Mouse (Mus musculus): ENCODE measurements around the gene Pebp1.
"Not testable (repeated sequence)": the region's sequence is repeated elsewhere in the genome, so short reads cannot be mapped to it uniquely, and the experiment has no call there.

Gene Pebp1

DNA sequence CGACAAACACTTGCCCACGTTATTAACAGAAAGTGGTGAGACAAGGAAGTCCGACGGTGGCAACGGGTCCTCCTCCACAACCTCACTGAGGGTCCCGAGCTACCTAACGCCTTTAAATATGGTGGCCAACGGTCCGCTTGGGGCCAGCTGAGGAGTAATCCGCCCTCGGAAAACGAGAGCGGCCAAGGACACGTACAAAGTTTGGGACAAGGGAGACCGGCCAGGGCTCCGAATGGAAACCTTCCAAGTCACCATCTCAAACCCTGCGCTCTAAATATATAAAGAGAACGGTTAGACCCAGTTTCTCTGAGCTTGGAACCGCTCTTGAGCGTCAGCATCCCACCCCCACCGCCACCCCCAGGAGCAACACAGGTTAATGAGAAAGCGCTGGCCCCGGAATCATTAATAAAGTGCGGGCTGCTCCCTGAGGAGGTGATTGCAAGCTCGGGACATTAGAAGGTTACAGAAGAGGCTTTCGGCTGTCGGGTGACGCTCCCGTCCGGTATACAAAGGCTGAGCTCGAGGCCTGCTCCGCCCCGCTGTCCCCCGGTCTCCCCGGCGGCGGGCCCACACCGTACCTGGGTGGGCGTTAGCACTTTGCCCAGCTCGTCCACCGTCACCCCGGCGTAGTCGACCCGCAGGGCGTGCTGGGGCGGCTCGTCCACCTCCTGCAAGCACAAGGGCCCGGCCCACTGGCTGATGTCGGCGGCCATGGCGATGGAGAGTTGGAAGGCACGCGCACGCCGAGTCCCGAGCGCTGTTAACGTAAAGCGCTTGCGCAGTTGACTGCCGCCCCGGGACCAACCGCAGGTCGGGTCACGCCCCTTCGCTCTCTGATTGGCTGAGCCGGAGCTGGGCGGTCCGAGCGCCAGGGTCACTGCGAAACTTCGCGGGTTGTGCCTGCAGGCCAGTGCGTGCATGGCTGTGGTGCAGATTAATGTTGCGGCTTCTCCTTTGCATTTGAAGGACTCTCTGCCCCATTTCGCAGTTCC, at the start of gene Pebp1:
Pebp1 (minus strand) TSS at position 795 of the 992 bp plus-strand sequence.
- peak; percentile 82 for DNase-seq (ENCODE audit: low read depth, low spot score)

DNA sequence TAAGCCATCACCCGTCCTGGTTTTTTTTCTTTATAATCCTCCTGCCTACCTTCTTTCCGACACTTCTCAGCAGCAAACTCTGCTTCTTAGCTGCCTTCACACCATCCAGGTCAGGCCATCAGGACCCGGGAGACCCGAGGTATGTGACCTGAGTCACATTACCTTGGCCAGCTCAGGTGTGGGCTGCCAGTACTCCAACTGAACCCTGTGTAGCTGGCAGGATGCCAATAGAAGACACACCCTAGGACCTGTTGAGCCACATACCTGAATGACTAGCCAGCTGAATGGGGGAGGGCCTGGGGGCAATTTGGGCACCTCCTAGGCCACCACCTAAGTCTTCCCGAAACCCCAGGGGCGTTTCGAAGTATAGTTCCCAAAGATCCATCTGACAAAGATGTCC, 43.0 kb upstream of the Pebp1 start:
- no peak for DNase-seq (ENCODE audit: low read depth, low spot score)

GRCm38 (mm10) chr5:117326408-117326807, 39.0 kb upstream of the Pebp1 start:
- DNase-seq (ENCODE audit: low read depth, low spot score) = no peak

- no peak for DNase-seq (ENCODE audit: low read depth, low spot score)
These were observed 36.3 kb upstream of the Pebp1 start for GRCm38 (mm10) chr5:117323751-117324150.

GRCm38 (mm10) chr5:117318741-117319629, 31.6 kb upstream of the Pebp1 start, which contains the start of gene Vsig10:
Vsig10 (plus strand) TSS chr5:117319083.
- DNase-seq (ENCODE audit: low read depth, low spot score) = no peak

DNA sequence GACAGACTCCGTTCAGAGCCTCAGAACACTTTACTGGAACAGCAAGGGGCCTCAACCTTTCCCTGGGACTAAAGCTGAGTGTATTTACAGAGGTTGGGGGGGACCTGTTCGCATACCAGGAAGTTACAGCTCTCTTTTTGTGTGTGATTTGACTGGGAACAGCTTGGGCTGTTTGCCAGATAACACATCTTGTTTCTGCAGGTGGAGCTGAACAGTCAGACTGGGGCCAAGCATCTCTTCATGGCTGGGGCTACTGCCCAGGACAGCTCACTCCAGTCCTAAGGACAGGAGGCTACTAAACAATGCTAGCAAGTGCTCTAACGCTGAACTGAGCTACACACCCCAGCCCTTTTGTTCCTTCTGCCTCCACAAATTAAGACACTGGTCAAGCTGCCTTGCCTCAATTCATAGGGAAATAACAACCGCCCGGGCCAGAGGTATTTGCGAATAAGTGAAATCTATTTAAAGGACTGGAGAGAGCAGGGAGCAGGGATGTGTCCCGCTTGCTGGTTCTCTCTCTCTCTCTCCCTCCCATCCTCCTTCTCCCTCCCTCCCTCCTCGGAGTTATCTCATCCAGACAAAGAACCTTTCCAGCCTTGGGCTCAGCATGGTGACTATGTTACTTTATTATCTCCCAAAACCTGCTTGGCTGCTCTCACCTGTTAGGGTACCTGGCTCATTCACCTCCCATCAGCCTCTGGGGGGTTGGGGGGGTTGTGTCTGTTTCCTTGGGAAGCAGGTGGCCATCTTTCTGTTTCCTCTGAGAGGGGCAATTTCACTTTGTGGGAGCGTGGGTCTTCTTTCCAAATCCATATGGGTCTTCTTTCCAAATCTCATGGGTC, 27.4 kb upstream of the Pebp1 start:
- DNase-seq (ENCODE audit: low read depth, low spot score) = no peak

- DNase-seq (ENCODE audit: low read depth, low spot score) = no peak
These were observed 26.5 kb upstream of the Pebp1 start for GRCm38 (mm10) chr5:117313909-117314308.

DNA sequence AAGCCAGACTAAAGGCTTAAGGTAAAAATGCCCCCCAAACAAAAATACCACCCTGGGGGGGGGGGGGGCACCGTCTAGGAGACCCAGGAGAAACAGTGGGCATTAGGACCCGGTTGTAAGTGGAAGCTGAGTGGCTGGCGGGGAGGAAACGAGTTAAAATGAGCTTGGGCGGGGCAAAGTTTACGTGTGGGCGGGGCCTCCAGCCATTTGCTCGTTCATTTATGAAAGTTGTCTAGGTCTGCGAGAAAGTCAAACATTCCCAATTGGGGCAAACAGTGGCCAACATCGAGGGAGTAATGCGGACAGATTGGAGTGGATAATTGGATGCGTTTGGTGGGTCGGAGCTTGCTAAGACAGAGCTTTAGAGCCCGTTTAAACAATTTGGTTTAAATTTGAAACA, 26.0 kb upstream of the Pebp1 start:
- DNase-seq (ENCODE audit: low read depth, low spot score) = peak; percentile 1

DNA sequence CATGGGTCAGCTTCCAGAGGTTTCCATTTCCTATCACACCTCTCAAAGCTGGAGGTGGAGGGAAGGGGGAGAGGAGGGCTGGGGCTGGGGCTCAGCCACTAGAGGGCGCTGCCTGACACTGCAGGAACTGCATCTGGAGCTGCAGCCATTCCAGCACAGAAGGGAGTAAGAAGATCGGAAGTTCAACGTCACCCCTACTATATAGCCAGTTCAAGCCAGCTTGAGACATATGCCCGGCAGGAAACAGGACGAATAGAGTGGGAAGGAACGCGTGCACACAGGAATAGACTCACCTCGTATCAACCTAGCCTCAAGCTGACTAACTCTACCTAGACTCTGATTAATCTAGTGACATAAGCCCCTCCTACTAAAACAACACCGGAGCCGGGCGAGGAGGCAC, 20.3 kb upstream of the Pebp1 start:
- peak; percentile 25 for DNase-seq (ENCODE audit: low read depth, low spot score)

DNA sequence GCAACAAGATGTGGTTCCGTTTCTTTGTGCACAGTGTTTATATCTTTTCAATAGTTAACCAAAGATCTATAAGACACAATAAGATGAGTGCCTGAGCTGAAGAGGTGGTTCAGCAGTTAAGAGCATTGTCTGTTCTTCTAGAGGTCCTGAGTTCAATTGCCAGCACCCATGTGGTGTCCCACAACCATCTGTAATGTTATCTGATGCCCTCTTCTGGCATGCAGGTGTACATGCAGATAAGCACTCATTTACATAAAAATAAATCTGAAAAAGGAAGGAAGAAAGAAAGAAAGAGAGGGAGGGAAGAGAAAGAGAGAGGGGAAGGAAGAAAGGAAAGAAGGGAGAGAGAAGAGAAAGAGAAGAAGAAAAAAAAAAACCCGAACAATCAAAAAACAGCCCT, 19.4 kb upstream of the Pebp1 start:
- DNase-seq (ENCODE audit: low read depth, low spot score) = no peak

GRCm38 (mm10) chr5:117305754-117306153, 18.3 kb upstream of the Pebp1 start:
- no peak for DNase-seq (ENCODE audit: low read depth, low spot score)

GRCm38 (mm10) chr5:117304947-117305346, 17.5 kb upstream of the Pebp1 start:
- peak; percentile 39 for DNase-seq (ENCODE audit: low read depth, low spot score)

DNA sequence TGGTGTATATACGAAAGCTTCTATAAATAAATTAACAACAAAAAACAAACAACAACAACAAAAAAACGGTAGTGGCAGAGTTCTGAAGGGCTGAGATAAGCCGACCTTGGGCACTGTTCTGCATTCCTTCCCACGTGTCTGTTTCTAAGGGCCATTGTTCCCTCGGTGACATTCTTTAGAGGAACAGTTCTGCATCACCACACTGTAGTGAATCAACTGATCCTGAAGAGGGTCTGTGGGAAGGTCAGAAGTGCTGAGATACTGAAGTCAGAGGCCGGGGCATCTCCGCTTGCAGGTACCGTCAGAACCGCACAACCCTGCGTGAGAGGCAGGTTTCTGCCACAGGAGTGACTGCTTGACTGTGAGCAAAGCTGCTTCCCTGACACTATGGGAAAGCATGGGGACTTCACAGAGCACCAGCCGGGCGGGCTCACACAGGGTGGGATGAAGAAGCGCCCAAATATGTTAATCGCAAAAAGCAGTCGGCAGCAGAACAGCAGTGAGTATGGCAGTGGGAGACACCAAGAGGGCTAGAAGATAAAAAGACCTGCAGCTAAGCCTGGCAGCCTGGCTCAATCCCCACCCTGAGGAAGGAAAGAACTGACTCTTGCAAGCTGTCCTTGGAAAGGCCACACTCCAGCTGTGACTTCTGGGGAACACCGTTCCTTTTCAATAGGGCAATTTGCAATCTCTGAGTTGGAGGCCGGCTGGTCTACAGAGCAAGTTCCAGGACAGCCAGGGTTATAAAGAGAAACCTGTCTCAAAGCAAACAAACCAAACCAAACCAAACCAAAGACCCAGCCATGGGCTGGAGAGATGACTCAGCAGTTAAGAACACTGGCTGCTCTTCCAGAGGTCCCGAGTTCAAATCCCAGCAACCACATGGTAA, 16.5 kb upstream of the Pebp1 start:
- no peak for DNase-seq (ENCODE audit: low read depth, low spot score)

- DNase-seq (ENCODE audit: low read depth, low spot score) = no peak
These were observed 15.5 kb upstream of the Pebp1 start for GRCm38 (mm10) chr5:117302899-117303298.

GRCm38 (mm10) chr5:117295011-117295410, 7.6 kb upstream of the Pebp1 start:
- DNase-seq (ENCODE audit: low read depth, low spot score) = no peak

DNA sequence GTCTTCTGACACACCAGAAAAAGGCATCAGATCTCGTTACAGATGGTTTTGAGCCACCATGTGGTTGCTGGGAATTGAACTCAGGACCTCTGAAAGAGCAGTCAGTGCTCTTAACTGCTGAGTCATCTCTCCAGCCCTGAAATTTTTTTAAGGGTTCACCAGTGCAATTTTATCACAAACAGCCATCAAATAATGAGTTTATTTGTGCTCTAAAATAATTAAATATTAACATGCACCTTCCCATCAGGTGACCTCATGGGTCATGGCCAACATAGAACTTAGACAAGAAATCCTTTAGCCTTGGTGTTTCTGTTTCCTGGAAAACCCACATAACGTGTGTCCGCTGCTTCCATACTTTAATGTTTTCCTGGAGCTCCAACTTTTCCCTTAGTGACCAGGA, 6.4 kb upstream of the Pebp1 start:
- not testable (repeated sequence) for DNase-seq (ENCODE audit: low read depth, low spot score)

DNA sequence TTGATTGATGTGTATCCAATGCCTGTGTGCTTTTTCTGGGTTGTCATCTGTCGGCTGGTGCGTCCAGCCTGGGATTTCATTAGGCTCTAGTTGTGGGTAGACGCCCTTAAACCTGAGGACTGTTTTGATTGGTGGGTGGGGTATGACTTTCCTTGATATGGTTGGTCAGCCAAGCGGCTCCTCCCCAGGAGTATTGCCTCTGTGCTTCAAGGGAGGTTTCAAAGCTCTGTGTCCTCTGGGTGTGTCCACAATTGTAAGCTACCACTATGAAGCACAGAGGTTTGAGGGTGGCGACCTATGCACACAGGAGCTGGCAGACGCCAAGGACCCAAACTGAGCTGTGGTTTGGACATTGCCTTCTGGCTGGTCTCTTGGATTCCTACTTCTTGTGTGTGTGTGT, 5.1 kb upstream of the Pebp1 start:
- DNase-seq (ENCODE audit: low read depth, low spot score) = no peak

DNA sequence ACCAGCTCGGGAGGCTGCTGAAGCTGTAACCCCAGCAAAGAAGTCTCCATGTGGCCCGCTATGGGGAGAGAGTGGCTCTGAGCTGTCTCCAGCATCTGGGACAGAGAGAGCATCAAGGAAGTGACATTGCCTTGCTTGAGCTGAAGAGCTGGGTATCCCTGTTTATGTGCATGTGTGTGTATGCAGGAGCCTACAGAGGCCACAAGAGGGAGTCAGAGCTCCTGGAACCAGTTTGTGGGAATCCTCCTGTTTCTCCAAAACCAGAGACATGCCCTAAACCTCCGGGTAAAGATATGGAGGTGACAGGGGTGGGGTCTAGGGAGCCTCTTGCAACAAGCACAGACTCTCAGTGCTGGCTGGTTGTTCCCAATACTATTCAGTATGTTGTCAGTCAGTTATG, 3.9 kb upstream of the Pebp1 start:
- no peak for DNase-seq (ENCODE audit: low read depth, low spot score)

DNA sequence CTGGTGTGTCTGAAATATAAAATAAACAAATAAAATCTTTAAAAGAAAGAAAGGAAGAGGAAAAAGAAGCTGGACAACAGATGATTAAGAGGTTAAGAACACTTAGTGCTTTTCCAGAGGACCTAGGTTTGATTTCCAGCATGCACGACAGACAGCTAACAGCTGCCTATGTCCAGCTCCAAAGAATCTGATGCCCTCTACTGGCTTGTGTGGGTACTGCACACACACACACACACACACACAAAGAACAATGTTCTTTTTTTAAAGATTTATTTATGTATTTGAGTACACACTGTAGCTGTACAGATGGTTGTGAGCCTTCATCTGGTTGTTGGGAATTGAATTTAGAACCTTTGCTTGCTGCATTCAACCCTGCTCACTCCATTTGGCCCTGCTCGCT, 2.7 kb upstream of the Pebp1 start:
- DNase-seq (ENCODE audit: low read depth, low spot score) = no peak

- DNase-seq (ENCODE audit: low read depth, low spot score) = no peak
These were observed 2.2 kb upstream of the Pebp1 start for GRCm38 (mm10) chr5:117289646-117290045.

Measured in c-Kit-negative CD71-positive TER-119-positive erythroid progenitor cells, embryonic 14.5 days (primary cell).